Mouse (Mus musculus): ENCODE data around the gene Fcrl5. TPM values are rescaled to one million over a fixed set of nuclear protein-coding genes. Genes with fewer than 3 reads are reported as not detected.
A peak's percentile ranks its signal among the peaks of the same experiment; 100 is the strongest.
"Not testable (repeated sequence)": the region's sequence is repeated elsewhere in the genome, so short reads cannot be mapped to it uniquely, and the experiment has no call there.

Gene Fcrl5
- polyA plus RNA-seq, 1 experiment from 2014 or later, result not detected

DNA sequence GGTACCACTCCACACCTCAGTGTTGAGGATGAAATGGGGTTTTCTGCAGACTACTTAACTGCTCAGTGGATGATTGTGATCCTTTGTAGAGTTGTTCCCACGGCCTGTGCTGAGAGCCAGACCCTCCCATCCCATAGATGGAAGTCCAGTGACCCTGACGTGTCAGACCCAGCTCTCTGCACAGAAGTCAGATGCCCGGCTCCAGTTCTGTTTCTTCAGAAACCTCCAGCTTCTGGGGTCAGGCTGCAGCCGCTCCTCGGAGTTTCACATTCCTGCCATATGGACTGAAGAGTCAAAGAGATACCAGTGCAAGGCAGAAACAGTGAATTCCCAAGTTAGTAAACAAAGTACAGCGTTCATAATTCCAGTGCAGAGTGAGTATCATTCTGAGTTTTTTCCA is 8.4 kb downstream of the Fcrl5 start:
- no peak overlapping the region for H3K4me2 ChIP-seq
- no peak overlapping the region for H3K9ac ChIP-seq
- H3K9me3 ChIP-seq (replicated peaks), result no peaks in the 10 kb centered on the region
- H3K4me1 ChIP-seq (replicated peaks), result no peaks in the 10 kb centered on the region
- H3K27ac ChIP-seq, result no peak overlapping the region
- DNase-seq (no peak), ATAC-seq (ENCODE audit: low read depth) (no peak)
- no peaks in the 10 kb centered on the region for H3K27me3 ChIP-seq
- H3K4me3 ChIP-seq (replicated peaks), result no peak overlapping the region
- no peaks in the 10 kb centered on the region for H3K36me3 ChIP-seq
- WGBS (ENCODE audit: insufficient replicate concordance), result 58% methylated on average over 6 of the region's 6 CpGs

DNA sequence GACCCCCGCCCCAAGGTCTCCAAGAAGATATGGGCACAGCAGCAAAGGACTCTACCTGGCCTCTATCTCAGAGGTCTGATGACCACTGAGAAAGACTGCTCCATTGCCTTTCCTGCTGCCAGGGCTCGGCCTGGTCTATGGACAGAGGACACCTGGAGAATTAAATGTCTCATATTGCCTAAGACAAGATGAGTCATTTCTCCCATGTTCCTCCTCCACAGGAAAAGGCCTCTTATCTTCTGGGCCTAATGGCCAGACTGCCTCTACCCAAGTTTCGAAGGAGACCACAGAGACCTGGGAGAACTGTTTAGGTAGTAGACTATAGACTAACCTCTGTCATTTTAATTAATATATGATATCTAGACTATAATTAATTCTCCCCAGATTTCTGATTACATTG is 29.9 kb downstream of the Fcrl5 start:
- Histone ChIP-seq H3K9ac (no peak overlapping the region), H3K4me3 (replicated peaks) (no peak overlapping the region), H3K4me1 (replicated peaks) (no peaks in the 10 kb centered on the region), H3K36me3 (no peaks in the 10 kb centered on the region), H3K27me3 (no peaks in the 10 kb centered on the region), H3K27ac (no peak overlapping the region), H3K4me2 (no peak overlapping the region), H3K9me3 (replicated peaks) (no peaks in the 10 kb centered on the region)
- ATAC-seq (ENCODE audit: low read depth) (no peak), DNase-seq (no peak)
- WGBS (ENCODE audit: insufficient replicate concordance), result 45% methylated on average over 3 of the region's 3 CpGs

- no peak overlapping the region for H3K4me2 ChIP-seq
- no peak overlapping the region for H3K27ac ChIP-seq
- H3K4me1 ChIP-seq (replicated peaks), result no peaks in the 10 kb centered on the region
- H3K4me3 ChIP-seq (replicated peaks), result no peak overlapping the region
- no peaks in the 10 kb centered on the region for H3K9me3 ChIP-seq (replicated peaks)
- DNase-seq (no peak), ATAC-seq (ENCODE audit: low read depth) (no peak)
- no peaks in the 10 kb centered on the region for H3K36me3 ChIP-seq
- H3K27me3 ChIP-seq, result no peaks in the 10 kb centered on the region
- H3K9ac ChIP-seq, result no peak overlapping the region
- 44% methylated on average over 6 of the region's 6 CpGs for WGBS (ENCODE audit: insufficient replicate concordance)
These were observed 31.4 kb downstream of the Fcrl5 start for GRCm38 (mm10) chr3:87467011-87467410.

GRCm38 (mm10) chr3:87467416-87467815 is 31.8 kb downstream of the Fcrl5 start:
- Histone ChIP-seq H3K9ac (no peak overlapping the region), H3K4me1 (replicated peaks) (no peaks in the 10 kb centered on the region), H3K36me3 (no peaks in the 10 kb centered on the region), H3K4me3 (replicated peaks) (no peak overlapping the region), H3K27me3 (no peaks in the 10 kb centered on the region), H3K4me2 (no peak overlapping the region), H3K27ac (no peak overlapping the region), H3K9me3 (replicated peaks) (no peaks in the 10 kb centered on the region)
- no peak for ATAC-seq (ENCODE audit: low read depth)
- DNase-seq, result no peak
- WGBS (ENCODE audit: insufficient replicate concordance), result 65% methylated on average over 9 of the region's 9 CpGs

- not testable (repeated sequence) for H3K9me3 ChIP-seq (replicated peaks); ATAC-seq (ENCODE audit: low read depth); H3K4me3 ChIP-seq (replicated peaks); H3K4me1 ChIP-seq (replicated peaks); DNase-seq; H3K36me3 ChIP-seq; H3K27me3 ChIP-seq; H3K27ac ChIP-seq; H3K4me2 ChIP-seq; H3K9ac ChIP-seq
- WGBS (ENCODE audit: insufficient replicate concordance), result 60% methylated on average over 3 of the region's 3 CpGs
These were observed 42.4 kb downstream of the Fcrl5 start for GRCm38 (mm10) chr3:87477948-87478347.

DNA sequence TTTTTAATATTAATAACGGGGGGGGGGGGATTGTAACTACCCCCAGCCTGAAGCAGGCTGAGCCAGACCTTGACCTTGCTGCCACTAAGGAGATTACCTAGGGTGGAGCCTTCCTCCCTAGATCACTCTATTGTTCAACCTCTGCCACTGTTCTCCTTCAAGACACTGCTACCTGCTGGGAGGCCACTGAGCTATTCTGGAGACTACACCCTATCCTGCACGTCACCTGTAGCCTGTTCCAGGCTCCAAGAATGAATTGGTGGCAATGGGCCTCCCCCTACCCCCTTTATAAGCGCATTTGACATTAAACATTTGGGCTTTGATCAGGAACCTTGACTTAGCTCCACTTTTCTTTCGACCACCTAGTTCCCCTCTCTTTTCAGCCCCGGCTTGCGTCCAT is 43.0 kb downstream of the Fcrl5 start:
- not testable (repeated sequence) for H3K4me1 ChIP-seq (replicated peaks); H3K9me3 ChIP-seq (replicated peaks); ATAC-seq (ENCODE audit: low read depth); H3K36me3 ChIP-seq; H3K9ac ChIP-seq; H3K27ac ChIP-seq; H3K4me2 ChIP-seq; DNase-seq; H3K27me3 ChIP-seq; H3K4me3 ChIP-seq (replicated peaks)
- WGBS (ENCODE audit: insufficient replicate concordance), result 70% methylated on average over 6 of the region's 6 CpGs

GRCm38 (mm10) chr3:87479230-87479629 is 43.7 kb downstream of the Fcrl5 start:
- not testable (repeated sequence) for H3K27ac ChIP-seq; DNase-seq; ATAC-seq (ENCODE audit: low read depth); H3K4me3 ChIP-seq (replicated peaks); H3K9ac ChIP-seq; H3K4me2 ChIP-seq; H3K9me3 ChIP-seq (replicated peaks); H3K27me3 ChIP-seq; H3K4me1 ChIP-seq (replicated peaks); H3K36me3 ChIP-seq

- no peaks in the 10 kb centered on the region for H3K4me1 ChIP-seq (replicated peaks)
- H3K4me3 ChIP-seq (replicated peaks), result no peak overlapping the region
- no peaks in the 10 kb centered on the region for H3K27me3 ChIP-seq
- no peak for DNase-seq
- no peak for ATAC-seq (ENCODE audit: low read depth)
- H3K27ac ChIP-seq, result no peak overlapping the region
- 75% methylated on average over 4 of the region's 4 CpGs for WGBS (ENCODE audit: insufficient replicate concordance)
- H3K36me3 ChIP-seq, result no peaks in the 10 kb centered on the region
- H3K4me2 ChIP-seq, result no peak overlapping the region
- no peaks in the 10 kb centered on the region for H3K9me3 ChIP-seq (replicated peaks)
- H3K9ac ChIP-seq, result no peak overlapping the region
These were observed 51.8 kb downstream of the Fcrl5 start for GRCm38 (mm10) chr3:87487392-87487791.

DNA sequence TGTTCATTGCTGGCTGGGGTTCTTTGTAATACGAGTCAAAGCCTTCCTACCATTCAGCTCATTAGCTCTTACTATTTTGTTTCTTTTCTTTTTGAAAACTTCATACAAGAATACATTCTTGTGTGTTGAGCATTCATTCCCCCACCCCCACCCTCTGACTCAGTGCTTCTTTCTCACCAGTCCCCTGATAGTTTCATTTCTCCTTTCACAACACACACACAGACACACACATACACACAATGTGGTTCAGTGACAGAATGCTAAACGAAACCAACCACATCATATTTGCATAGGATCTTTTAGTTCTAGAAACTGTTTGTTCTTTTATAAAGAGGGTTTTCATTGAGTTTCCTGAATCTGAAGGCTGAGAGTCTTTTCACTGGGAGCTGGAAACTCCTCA is 52.3 kb downstream of the Fcrl5 start:
- no peak for ATAC-seq (ENCODE audit: low read depth)
- H3K27me3 ChIP-seq, result no peaks in the 10 kb centered on the region
- WGBS (ENCODE audit: insufficient replicate concordance), result 55% methylated on average over 2 of the region's 2 CpGs
- no peak overlapping the region for H3K4me2 ChIP-seq
- H3K4me1 ChIP-seq (replicated peaks), result no peaks in the 10 kb centered on the region
- H3K4me3 ChIP-seq (replicated peaks), result no peak overlapping the region
- H3K9me3 ChIP-seq (replicated peaks), result no peaks in the 10 kb centered on the region
- no peak overlapping the region; the same call in 1 of the 2 replicates for H3K27ac ChIP-seq
- H3K9ac ChIP-seq, result no peak overlapping the region
- no peak for DNase-seq
- no peaks in the 10 kb centered on the region for H3K36me3 ChIP-seq

GRCm38 (mm10) chr3:87498266-87498665 is 62.7 kb downstream of the Fcrl5 start:
- ATAC-seq (ENCODE audit: low read depth) (no peak), DNase-seq (no peak)
- no peak overlapping the region for H3K4me2 ChIP-seq
- H3K9ac ChIP-seq, result no peak overlapping the region
- H3K27me3 ChIP-seq, result no peaks in the 10 kb centered on the region
- WGBS (ENCODE audit: insufficient replicate concordance), result 58% methylated on average over 9 of the region's 9 CpGs
- H3K9me3 ChIP-seq (replicated peaks), result no peaks in the 10 kb centered on the region
- H3K27ac ChIP-seq, result no peak overlapping the region
- no peaks in the 10 kb centered on the region for H3K4me1 ChIP-seq (replicated peaks)
- H3K36me3 ChIP-seq, result no peaks in the 10 kb centered on the region
- no peak overlapping the region for H3K4me3 ChIP-seq (replicated peaks)

DNA sequence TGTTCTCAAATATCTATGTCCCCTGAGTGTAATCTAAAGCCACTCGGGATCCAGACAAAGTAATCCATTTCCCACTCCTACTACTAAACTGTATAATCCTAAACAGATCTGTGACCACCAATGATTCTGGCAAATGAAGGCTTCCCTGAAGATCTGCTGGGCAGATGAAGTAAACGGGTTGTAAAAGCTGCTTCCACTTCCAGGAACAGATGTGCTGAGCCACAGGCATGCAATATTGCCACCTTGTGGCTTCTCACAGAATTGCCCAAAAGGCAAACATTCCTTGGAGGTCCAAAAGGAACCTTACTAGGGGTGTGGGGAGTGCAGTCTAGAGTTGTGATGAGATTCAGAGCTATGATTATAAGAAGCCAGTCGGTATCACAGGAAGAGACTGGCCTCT is 63.5 kb downstream of the Fcrl5 start:
- H3K9ac ChIP-seq, result no peak overlapping the region
- H3K27ac ChIP-seq, result no peak overlapping the region
- 17% methylated on average over 3 of the region's 3 CpGs for WGBS (ENCODE audit: insufficient replicate concordance)
- no peaks in the 10 kb centered on the region for H3K36me3 ChIP-seq
- H3K27me3 ChIP-seq, result no peaks in the 10 kb centered on the region
- ATAC-seq (ENCODE audit: low read depth) (no peak), DNase-seq (peak; percentile 29)
- H3K4me2 ChIP-seq, result no peak overlapping the region
- H3K4me3 ChIP-seq (replicated peaks), result no peak overlapping the region
- no peaks in the 10 kb centered on the region for H3K9me3 ChIP-seq (replicated peaks)
- no peaks in the 10 kb centered on the region for H3K4me1 ChIP-seq (replicated peaks)

DNA sequence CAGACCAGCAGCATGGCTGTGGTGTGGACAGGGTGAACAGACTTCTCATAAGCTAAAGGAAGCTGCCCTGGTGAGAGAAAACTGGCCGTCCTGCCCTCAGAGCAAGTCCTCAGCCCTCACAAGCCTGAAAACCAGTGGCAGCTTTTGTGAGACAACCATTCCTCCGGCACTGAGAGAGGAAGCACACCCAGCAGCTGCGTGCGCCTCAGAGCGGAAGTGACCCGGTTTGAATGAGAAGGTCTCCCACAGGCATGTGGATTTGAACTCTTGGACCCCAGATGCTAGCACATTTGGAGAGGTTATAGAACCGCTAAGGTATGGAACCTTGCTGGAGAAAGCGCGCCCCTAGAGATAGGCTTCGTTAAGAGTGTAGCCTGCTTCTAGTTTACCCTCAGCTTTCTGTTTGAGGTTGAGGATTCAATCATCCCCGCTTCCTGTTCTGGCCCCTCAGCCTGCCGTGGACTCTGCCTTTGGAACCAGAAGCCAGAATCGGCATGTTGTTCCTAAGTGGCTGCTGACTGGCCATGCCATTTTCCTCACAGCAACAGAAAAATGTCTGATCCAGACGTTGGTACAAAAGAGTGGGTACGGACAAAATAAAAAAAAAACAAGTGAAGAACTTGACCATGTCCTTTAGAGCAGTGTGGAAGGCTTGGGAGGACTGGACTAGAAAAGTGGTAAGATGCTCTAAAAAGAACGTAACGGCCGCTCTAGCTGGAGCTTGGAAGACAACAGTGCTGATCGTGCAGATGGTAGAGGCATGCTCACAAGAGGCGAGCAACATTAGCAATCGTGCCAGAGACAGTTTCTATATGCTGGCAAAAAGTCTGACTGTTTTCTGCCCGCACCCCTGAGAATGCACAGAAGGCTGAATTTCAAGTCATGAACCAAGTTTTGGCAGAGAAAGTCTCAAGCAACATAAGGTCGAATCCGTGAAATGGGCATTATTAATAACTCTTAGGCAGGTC is 64.8 kb downstream of the Fcrl5 start:
- Histone ChIP-seq H3K4me3 (replicated peaks) (no peak overlapping the region), H3K27me3 (no peaks in the 10 kb centered on the region), H3K4me1 (replicated peaks) (no peaks in the 10 kb centered on the region), H3K9ac (no peak overlapping the region), H3K4me2 (no peak overlapping the region), H3K9me3 (replicated peaks) (no peaks in the 10 kb centered on the region), H3K36me3 (no peaks in the 10 kb centered on the region), H3K27ac (no peak overlapping the region)
- WGBS (ENCODE audit: insufficient replicate concordance), result 45% methylated on average over 24 of the region's 24 CpGs
- no peak for ATAC-seq (ENCODE audit: low read depth)
- DNase-seq, result no peak
